In the genomic region with DNA sequence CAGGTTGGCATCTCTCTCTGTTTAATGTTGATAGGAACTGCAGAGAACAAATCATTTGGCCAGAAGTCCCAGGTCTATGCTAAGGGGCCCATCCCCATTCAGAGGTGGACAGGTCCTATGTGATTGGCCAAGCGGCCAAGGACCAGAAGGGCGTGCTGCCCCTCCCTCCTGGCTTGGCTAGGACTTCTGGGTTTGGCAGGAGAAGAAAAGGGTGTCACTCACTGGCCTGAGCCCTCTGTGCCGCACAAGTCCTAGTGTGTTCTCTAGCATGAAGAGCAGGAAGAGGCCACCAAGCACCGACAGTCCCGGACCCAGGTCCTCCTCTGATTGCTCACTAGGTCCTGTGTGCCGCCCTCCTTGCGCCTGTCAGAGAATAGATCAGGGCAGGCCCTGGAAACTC, we compare ENCODE assay signal across 9 mouse cellular contexts. TPM values are rescaled to one million over a fixed set of nuclear protein-coding genes. Genes with fewer than 3 reads are reported as not detected.
DNase-seq lines count a peak whose midpoint lies in the region; ATAC-seq and TF ChIP-seq lines count a peak whose summit lies in the region.
"Had no signal": no experiment of that assay in that cellular context is flagged by ENCODE, and none has a peak within 500 bp of the region (broad histone marks: within the 10 kb centered on the region; RNA-seq: fewer than 3 reads in every experiment).

No protein-coding gene starts in this region.

- H3K9ac ChIP-seq in heart, postnatal 0 days (replicated peaks; ENCODE audit: low read depth, low read length): no peak overlapping the region
- no peak overlapping the region for H3K9ac ChIP-seq in heart, embryonic 11.5 days (ENCODE audit: low read depth, low read length)
- no peak overlapping the region for H3K9ac ChIP-seq in hindbrain, embryonic 15.5 days

- peaks cover 19% of the 10 kb centered on the region for H3K36me3 ChIP-seq in heart, postnatal 0 days (replicated peaks; ENCODE audit: control insufficient read depth, insufficient read depth, low read length)
- peaks cover 4% of the 10 kb centered on the region; the same call in 1 of the 2 replicates for H3K36me3 ChIP-seq in heart, embryonic 11.5 days (ENCODE audit: control insufficient read depth, insufficient read depth, low read length)
- peaks cover 11% of the 10 kb centered on the region for H3K36me3 ChIP-seq in hindbrain, embryonic 15.5 days

- H3K4me2 ChIP-seq in heart, postnatal 0 days (ENCODE audit: low read depth, low read length): no peak overlapping the region
- no peak overlapping the region for H3K4me2 ChIP-seq in heart, embryonic 11.5 days
- H3K4me2 ChIP-seq in hindbrain, embryonic 15.5 days: no peak overlapping the region

- no peak overlapping the region for H3K4me3 ChIP-seq in heart, postnatal 0 days (ENCODE audit: low read depth, low read length)
- H3K4me3 ChIP-seq in heart, embryonic 11.5 days (ENCODE audit: low read depth, low read length): no peak overlapping the region
- H3K4me3 ChIP-seq in hindbrain, embryonic 15.5 days: no peak overlapping the region

- H3K27ac ChIP-seq in heart, postnatal 0 days (ENCODE audit: low read depth): no peak overlapping the region
- H3K27ac ChIP-seq in heart, embryonic 11.5 days (ENCODE audit: low read depth, low read length): no peak overlapping the region
- no peak overlapping the region for H3K27ac ChIP-seq in hindbrain, embryonic 15.5 days (replicated peaks)

- H3K9me3 ChIP-seq in heart, postnatal 0 days (replicated peaks; ENCODE audit: control insufficient read depth, low read length): no peaks in the 10 kb centered on the region
- no peaks in the 10 kb centered on the region for H3K9me3 ChIP-seq in heart, embryonic 11.5 days (replicated peaks; ENCODE audit: control insufficient read depth, low read length)
- no peaks in the 10 kb centered on the region for H3K9me3 ChIP-seq in hindbrain, embryonic 15.5 days

- TF ChIP-seq EP300 in heart, postnatal 0 days (IDR thresholded peaks at IDR 0.05; ENCODE audit: low read depth): no peak

- ATAC-seq in heart, postnatal 0 days (ENCODE audit: insufficient read depth, low read depth): peak; percentile 44
- ATAC-seq in heart, embryonic 11.5 days (replicated peaks; ENCODE audit: insufficient number of reproducible peaks, low FRiP score, low TSS enrichment): no peak
- ATAC-seq in hindbrain, embryonic 15.5 days (ENCODE audit: low FRiP score, low read depth): 0 out of 2 replicates have a peak, but pooled peaks have one; percentile 21
- no peak for ATAC-seq in activated CD4-positive, CD25-positive, alpha-beta regulatory T cell, adult 4 months

- peak; percentile 60 for DNase-seq in adrenal gland, adult 2 months
- no peak for DNase-seq in adrenal gland, postnatal 4 days (ENCODE audit: low spot score in 2 of 2)
- no peak for DNase-seq in heart, postnatal 0 days (ENCODE audit: low spot score)
- DNase-seq in Muller cell, postnatal 12 days (ENCODE audit: inconsistent ontology term): peak; percentile 65
- DNase-seq in right cerebral cortex, postnatal 10 days (ENCODE audit: low spot score in 2 of 2): no peak
- DNase-seq: gastrocnemius, postnatal 36 days had no signal

- TF ChIP-seq CTCF in heart, postnatal 0 days (IDR thresholded peaks at IDR 0.05; ENCODE audit: low read depth): no peak

- no peaks in the 10 kb centered on the region for H3K4me1 ChIP-seq in heart, postnatal 0 days (ENCODE audit: control insufficient read depth, insufficient read depth)
- no peaks in the 10 kb centered on the region for H3K4me1 ChIP-seq in heart, embryonic 11.5 days (ENCODE audit: control insufficient read depth, insufficient read depth, low read length)
- no peaks in the 10 kb centered on the region for H3K4me1 ChIP-seq in hindbrain, embryonic 15.5 days (replicated peaks)

- 61% methylated on average over 7 of the region's 7 CpGs for WGBS in heart, postnatal 0 days
- WGBS in heart, embryonic 11.5 days (ENCODE audit: insufficient replicate concordance): 72% methylated on average over 7 of the region's 7 CpGs
- 56% methylated on average over 7 of the region's 7 CpGs for WGBS in hindbrain, embryonic 15.5 days

- no peaks in the 10 kb centered on the region for H3K27me3 ChIP-seq in heart, postnatal 0 days (ENCODE audit: control insufficient read depth, insufficient read depth, low read length)
- no peaks in the 10 kb centered on the region for H3K27me3 ChIP-seq in heart, embryonic 11.5 days (ENCODE audit: control insufficient read depth, insufficient read depth, low read length)
- H3K27me3 ChIP-seq in hindbrain, embryonic 15.5 days: no peaks in the 10 kb centered on the region

RNA-seq across cellular contexts. Expression of gene Slc39a5, which starts 3.6 kb away (rescaled TPM):
- not detected for total RNA-seq in adrenal gland, adult 2 months (2021)
- not detected in 2 replicates for polyA plus RNA-seq in adrenal gland, adult 2 months (2012; rRNA removed)
- 10 to 100 TPM in 1 of 2 experiments, 1 to 10 TPM in 1; 5.7 to 13.2 TPM for total RNA-seq in adrenal gland, postnatal 4 days (2021)
- not detected in 2 replicates for total RNA-seq in heart, postnatal 0 days (2014; rRNA removed; ENCODE audit: low replicate concordance)
- polyA plus RNA-seq in heart, postnatal 0 days (2015; fragmentation: Nextera tagmentation; extraction: Ambion mirVana): not detected in 2 replicates
- polyA plus RNA-seq in heart, embryonic 11.5 days (2014; fragmentation: Nextera tagmentation; extraction: Ambion mirVana): 0.52 TPM in 1 of 2 replicates, not detected in the other
- 0.21 and 0.83 TPM in 2 replicates for polyA plus RNA-seq in hindbrain, embryonic 15.5 days (2015; fragmentation: Nextera tagmentation; extraction: Ambion mirVana)
- not detected for polyA plus RNA-seq in activated CD4-positive, CD25-positive, alpha-beta regulatory T cell, adult 4 months (2017; shearing (Covaris generic))
- total RNA-seq: gastrocnemius, postnatal 36 days had no signal

RNA-seq across cellular contexts. Expression of gene Nabp2, which starts 13.8 kb away (rescaled TPM):
- total RNA-seq in adrenal gland, adult 2 months (2021): 10 to 100 TPM; 79.3 to 93.8 TPM
- 21.3 and 22.2 TPM in 2 replicates for polyA plus RNA-seq in adrenal gland, adult 2 months (2012; rRNA removed)
- 10 to 100 TPM; 69.5 to 72.7 TPM for total RNA-seq in adrenal gland, postnatal 4 days (2021)
- total RNA-seq in heart, postnatal 0 days (2014; rRNA removed; ENCODE audit: low replicate concordance): 28.1 and 34.6 TPM in 2 replicates
- polyA plus RNA-seq in heart, postnatal 0 days (2015; fragmentation: Nextera tagmentation; extraction: Ambion mirVana): 55.5 and 56.1 TPM in 2 replicates
- polyA plus RNA-seq in heart, embryonic 11.5 days (2014; fragmentation: Nextera tagmentation; extraction: Ambion mirVana): 61.6 and 70.8 TPM in 2 replicates
- polyA plus RNA-seq in hindbrain, embryonic 15.5 days (2015; fragmentation: Nextera tagmentation; extraction: Ambion mirVana): 137 and 141 TPM in 2 replicates
- polyA plus RNA-seq in activated CD4-positive, CD25-positive, alpha-beta regulatory T cell, adult 4 months (2017; shearing (Covaris generic)): 10 to 100 TPM; 75.0 to 81.0 TPM

RNA-seq across cellular contexts. Expression of gene Rnf41, which starts 14.0 kb away (rescaled TPM):
- total RNA-seq in adrenal gland, adult 2 months (2021): 10 to 100 TPM; 39.1 to 41.7 TPM
- polyA plus RNA-seq in adrenal gland, adult 2 months (2012; rRNA removed): 24.4 and 28.4 TPM in 2 replicates
- 10 to 100 TPM; 49.9 to 50.9 TPM for total RNA-seq in adrenal gland, postnatal 4 days (2021)
- 27.1 and 27.3 TPM in 2 replicates for total RNA-seq in heart, postnatal 0 days (2014; rRNA removed; ENCODE audit: low replicate concordance)
- 21.9 and 24.0 TPM in 2 replicates for polyA plus RNA-seq in heart, postnatal 0 days (2015; fragmentation: Nextera tagmentation; extraction: Ambion mirVana)
- polyA plus RNA-seq in heart, embryonic 11.5 days (2014; fragmentation: Nextera tagmentation; extraction: Ambion mirVana): 24.5 and 24.8 TPM in 2 replicates
- polyA plus RNA-seq in hindbrain, embryonic 15.5 days (2015; fragmentation: Nextera tagmentation; extraction: Ambion mirVana): 91.3 and 92.4 TPM in 2 replicates
- polyA plus RNA-seq in activated CD4-positive, CD25-positive, alpha-beta regulatory T cell, adult 4 months (2017; shearing (Covaris generic)): 10 to 100 TPM; 26.1 to 39.3 TPM

RNA-seq across cellular contexts. Expression of gene Ankrd52, which starts 20.6 kb away (rescaled TPM):
- total RNA-seq in adrenal gland, adult 2 months (2021): 10 to 100 TPM; 48.3 to 59.3 TPM
- 44.2 and 53.1 TPM in 2 replicates for polyA plus RNA-seq in adrenal gland, adult 2 months (2012; rRNA removed)
- total RNA-seq in adrenal gland, postnatal 4 days (2021): 10 to 100 TPM; 71.5 to 75.1 TPM
- total RNA-seq in heart, postnatal 0 days (2014; rRNA removed; ENCODE audit: low replicate concordance): 14.3 and 17.6 TPM in 2 replicates
- 4.2 and 4.5 TPM in 2 replicates for polyA plus RNA-seq in heart, postnatal 0 days (2015; fragmentation: Nextera tagmentation; extraction: Ambion mirVana)
- 9.3 and 11.7 TPM in 2 replicates for polyA plus RNA-seq in heart, embryonic 11.5 days (2014; fragmentation: Nextera tagmentation; extraction: Ambion mirVana)
- 10.9 and 13.8 TPM in 2 replicates for polyA plus RNA-seq in hindbrain, embryonic 15.5 days (2015; fragmentation: Nextera tagmentation; extraction: Ambion mirVana)
- 1 to 10 TPM; 2.6 to 4.5 TPM for polyA plus RNA-seq in activated CD4-positive, CD25-positive, alpha-beta regulatory T cell, adult 4 months (2017; shearing (Covaris generic))

RNA-seq across cellular contexts. Expression of gene Coq10a, which starts 28.7 kb away (rescaled TPM):
- 10 to 100 TPM; 72.2 to 77.1 TPM for total RNA-seq in adrenal gland, adult 2 months (2021)
- 44.2 and 116 TPM in 2 replicates for polyA plus RNA-seq in adrenal gland, adult 2 months (2012; rRNA removed)
- 10 to 100 TPM; 48.3 to 62.1 TPM for total RNA-seq in adrenal gland, postnatal 4 days (2021)
- 35.2 and 36.9 TPM in 2 replicates for total RNA-seq in heart, postnatal 0 days (2014; rRNA removed; ENCODE audit: low replicate concordance)
- polyA plus RNA-seq in heart, postnatal 0 days (2015; fragmentation: Nextera tagmentation; extraction: Ambion mirVana): 52.9 and 61.2 TPM in 2 replicates
- polyA plus RNA-seq in heart, embryonic 11.5 days (2014; fragmentation: Nextera tagmentation; extraction: Ambion mirVana): 12.6 and 14.0 TPM in 2 replicates
- 38.7 and 41.9 TPM in 2 replicates for polyA plus RNA-seq in hindbrain, embryonic 15.5 days (2015; fragmentation: Nextera tagmentation; extraction: Ambion mirVana)
- polyA plus RNA-seq in activated CD4-positive, CD25-positive, alpha-beta regulatory T cell, adult 4 months (2017; shearing (Covaris generic)): 10 to 100 TPM; 14.3 to 20.3 TPM

Comparison
In these comparisons a context has a peak if more than half of its experiments do, and no peak if none do; other contexts are left out.
1. DNase-seq: peak in adrenal gland, adult 2 months (single experiment) and Muller cell, postnatal 12 days (single experiment); none in adrenal gland, postnatal 4 days (0 of 2), heart, postnatal 0 days (single experiment) and right cerebral cortex, postnatal 10 days (0 of 2).
2. ATAC-seq: peak in heart, postnatal 0 days (single experiment) and hindbrain, embryonic 15.5 days (single experiment); none in heart, embryonic 11.5 days (single experiment) and activated CD4-positive, CD25-positive, alpha-beta regulatory T cell, adult 4 months (single experiment).